Mouse (Mus musculus): ENCODE results near the gene Olfr364-ps1. TPM values are rescaled to one million over a fixed set of nuclear protein-coding genes. Genes with fewer than 3 reads are reported as not detected.

Gene Olfr364-ps1
- not detected in 2 replicates for polyA plus RNA-seq (2012; rRNA removed)
- polyA plus RNA-seq (2014; fragmentation: Nextera tagmentation; extraction: Ambion mirVana): not detected in 2 replicates

DNA sequence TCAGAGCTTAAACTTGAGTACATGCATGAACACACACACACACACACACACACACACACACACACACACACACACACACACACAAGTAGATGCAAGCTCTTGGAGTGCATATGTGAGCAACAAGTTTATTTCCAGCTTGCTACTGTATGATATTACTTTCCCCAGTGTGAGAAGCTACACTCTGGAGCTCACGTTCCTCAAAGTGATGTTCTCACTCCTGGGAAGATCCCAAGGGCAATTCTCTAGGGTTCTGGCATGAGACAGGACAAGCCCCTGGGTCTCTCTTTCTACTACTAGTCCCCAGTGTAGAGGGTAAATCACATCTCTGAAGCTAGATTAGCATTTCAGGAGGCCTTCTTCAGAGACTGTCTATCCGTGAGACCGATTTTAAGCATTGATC is at the start of gene Olfr364-ps1:
Gene Olfr364-ps1 (plus strand): TSS at position 301 of the 400 bp plus-strand sequence.
- H3K4me2 ChIP-seq (replicated peaks; ENCODE audit: low read depth, low read length, severe bottlenecking): no peak within 1 kb of the TSS
- H3K27ac ChIP-seq (replicated peaks; ENCODE audit: low read depth, low read length): no peak within 1 kb of the TSS
- no peaks in the 10 kb centered on the region for H3K4me1 ChIP-seq (ENCODE audit: control insufficient read depth, insufficient read depth, low read length)
- no peaks in the 10 kb centered on the region for H3K9me3 ChIP-seq (ENCODE audit: control insufficient read depth, low read length)
- no peak for TF ChIP-seq POLR2A (IDR thresholded peaks at IDR 0.05; ENCODE audit: borderline replicate concordance, extremely low read depth, insufficient read depth, insufficient read length)
- DNase-seq (ENCODE audit: low spot score) (no peak), ATAC-seq (ENCODE audit: low FRiP score, low read depth) (no peak)
- 88% methylated on average over 3 of the region's 3 CpGs for WGBS
- no peak within 1 kb of the TSS for H3K4me3 ChIP-seq (replicated peaks; ENCODE audit: low read length)
- no peaks in the 10 kb centered on the region for H3K27me3 ChIP-seq (ENCODE audit: control insufficient read depth, insufficient read depth, low read length)
- H3K36me3 ChIP-seq (ENCODE audit: control insufficient read depth, insufficient read depth, low read length): no peaks in the 10 kb centered on the region
- H3K9ac ChIP-seq (ENCODE audit: low read depth, low read length, severe bottlenecking): no peak within 1 kb of the TSS

DNA sequence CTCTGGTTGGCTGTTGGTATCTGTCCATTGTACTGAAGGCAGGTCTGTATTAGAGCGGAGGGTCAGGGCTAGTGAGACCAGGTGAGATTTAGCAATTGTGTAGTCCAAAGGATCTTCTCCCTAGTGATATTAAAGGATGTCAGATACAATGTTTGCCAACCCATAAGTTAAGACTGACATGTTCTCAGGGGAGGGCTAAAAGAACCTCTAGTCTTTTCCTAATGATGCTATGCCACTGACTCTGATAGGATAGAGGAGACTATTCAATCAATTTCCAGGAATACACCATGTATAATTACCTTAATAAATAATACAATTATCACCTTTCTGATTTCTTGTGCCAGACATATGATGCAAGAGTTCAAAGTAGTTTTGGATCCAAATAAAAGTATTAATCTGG is 21.3 kb upstream of the Olfr364-ps1 start, which contains the start of gene Olfr362:
Gene Olfr362 (minus strand): TSS at position 101 of the 400 bp plus-strand sequence.
- H3K36me3 ChIP-seq (ENCODE audit: control insufficient read depth, insufficient read depth, low read length): no peaks in the 10 kb centered on the region
- no peaks in the 10 kb centered on the region for H3K27me3 ChIP-seq (ENCODE audit: control insufficient read depth, insufficient read depth, low read length)
- no peak within 1 kb of the TSS for H3K27ac ChIP-seq (replicated peaks; ENCODE audit: low read depth, low read length)
- no peak for TF ChIP-seq POLR2A (IDR thresholded peaks at IDR 0.05; ENCODE audit: borderline replicate concordance, extremely low read depth, insufficient read depth, insufficient read length)
- H3K4me3 ChIP-seq (replicated peaks; ENCODE audit: low read length): no peak within 1 kb of the TSS
- DNase-seq (ENCODE audit: low spot score): no peak
- no peaks in the 10 kb centered on the region for H3K4me1 ChIP-seq (ENCODE audit: control insufficient read depth, insufficient read depth, low read length)
- H3K9ac ChIP-seq (ENCODE audit: low read depth, low read length, severe bottlenecking): no peak within 1 kb of the TSS
- WGBS: 74% methylated on average over 1 of the region's 1 CpGs
- H3K4me2 ChIP-seq (replicated peaks; ENCODE audit: low read depth, low read length, severe bottlenecking): no peak within 1 kb of the TSS
- no peak for ATAC-seq (ENCODE audit: low FRiP score, low read depth)
- H3K9me3 ChIP-seq (ENCODE audit: control insufficient read depth, low read length): peaks cover 4% of the 10 kb centered on the region; the same call in 1 of the 2 replicates

DNA sequence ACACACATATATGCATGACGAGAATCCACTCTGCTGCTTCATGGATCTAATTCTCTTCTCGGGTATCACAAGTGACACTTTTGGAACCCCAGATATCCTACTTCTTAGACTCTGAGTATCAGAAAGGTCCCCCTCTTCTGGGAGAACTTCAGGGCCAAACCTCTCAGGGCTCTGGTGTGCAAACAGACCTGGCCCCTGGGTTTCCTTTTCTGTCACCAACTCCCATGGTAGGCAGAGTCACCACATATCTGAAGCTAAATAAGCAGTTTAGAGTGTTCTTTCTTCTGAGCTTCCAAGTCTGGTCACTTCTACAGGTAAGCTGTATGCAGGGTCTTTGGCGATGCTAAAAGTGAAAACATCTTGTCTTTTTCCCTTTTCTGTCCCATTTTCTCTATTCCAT is 48.8 kb downstream of the Olfr364-ps1 start, which contains the start of gene Olfr365:
Gene Olfr365 (plus strand): TSS at position 301 of the 400 bp plus-strand sequence.
- 85% methylated on average over 3 of the region's 3 CpGs for WGBS
- Histone ChIP-seq H3K4me1 (ENCODE audit: control insufficient read depth, insufficient read depth, low read length) (no peaks in the 10 kb centered on the region), H3K27me3 (ENCODE audit: control insufficient read depth, insufficient read depth, low read length) (no peaks in the 10 kb centered on the region), H3K9ac (ENCODE audit: low read depth, low read length, severe bottlenecking) (no peak within 1 kb of the TSS), H3K36me3 (ENCODE audit: control insufficient read depth, insufficient read depth, low read length) (no peaks in the 10 kb centered on the region), H3K4me2 (replicated peaks; ENCODE audit: low read depth, low read length, severe bottlenecking) (no peak within 1 kb of the TSS), H3K4me3 (replicated peaks; ENCODE audit: low read length) (no peak within 1 kb of the TSS), H3K9me3 (ENCODE audit: control insufficient read depth, low read length) (no peaks in the 10 kb centered on the region), H3K27ac (replicated peaks; ENCODE audit: low read depth, low read length) (no peak within 1 kb of the TSS)
- DNase-seq (ENCODE audit: low spot score): no peak
- no peak for ATAC-seq (ENCODE audit: low FRiP score, low read depth)
- no peak for TF ChIP-seq POLR2A (IDR thresholded peaks at IDR 0.05; ENCODE audit: borderline replicate concordance, extremely low read depth, insufficient read depth, insufficient read length)

Other genes with a start within 250 kb of the Olfr364-ps1 start
- not detected in 2 replicates for gene Olfr353, start 246.4 kb upstream of the Olfr364-ps1 start, polyA plus RNA-seq (2012; rRNA removed)
- not detected in 2 replicates for gene Olfr353, start 246.4 kb upstream of the Olfr364-ps1 start, polyA plus RNA-seq (2014; fragmentation: Nextera tagmentation; extraction: Ambion mirVana)
- not detected in 2 replicates for gene Olfr354, start 233.6 kb upstream of the Olfr364-ps1 start, polyA plus RNA-seq (2012; rRNA removed)
- not detected in 2 replicates for gene Olfr354, start 233.6 kb upstream of the Olfr364-ps1 start, polyA plus RNA-seq (2014; fragmentation: Nextera tagmentation; extraction: Ambion mirVana)
- gene Olfr355, start 210.4 kb upstream of the Olfr364-ps1 start, polyA plus RNA-seq (2012; rRNA removed): not detected in 2 replicates
- gene Olfr355, start 210.4 kb upstream of the Olfr364-ps1 start, polyA plus RNA-seq (2014; fragmentation: Nextera tagmentation; extraction: Ambion mirVana): not detected in 2 replicates
- gene Olfr356, start 202.2 kb upstream of the Olfr364-ps1 start, polyA plus RNA-seq (2012; rRNA removed): not detected in 2 replicates
- gene Olfr356, start 202.2 kb upstream of the Olfr364-ps1 start, polyA plus RNA-seq (2014; fragmentation: Nextera tagmentation; extraction: Ambion mirVana): not detected in 2 replicates
- gene Olfr357, start 145.5 kb upstream of the Olfr364-ps1 start, polyA plus RNA-seq (2012; rRNA removed): not detected in 2 replicates
- gene Olfr357, start 145.5 kb upstream of the Olfr364-ps1 start, polyA plus RNA-seq (2014; fragmentation: Nextera tagmentation; extraction: Ambion mirVana): not detected in 2 replicates
- gene Olfr358, start 130.0 kb upstream of the Olfr364-ps1 start, polyA plus RNA-seq (2012; rRNA removed): not detected in 2 replicates
- gene Olfr358, start 130.0 kb upstream of the Olfr364-ps1 start, polyA plus RNA-seq (2014; fragmentation: Nextera tagmentation; extraction: Ambion mirVana): not detected in 2 replicates
- not detected in 2 replicates for gene Olfr360, start 73.6 kb upstream of the Olfr364-ps1 start, polyA plus RNA-seq (2012; rRNA removed)
- gene Olfr360, start 73.6 kb upstream of the Olfr364-ps1 start, polyA plus RNA-seq (2014; fragmentation: Nextera tagmentation; extraction: Ambion mirVana): not detected in 2 replicates
- not detected in 2 replicates for gene Olfr361, start 50.0 kb upstream of the Olfr364-ps1 start, polyA plus RNA-seq (2012; rRNA removed)
- gene Olfr361, start 50.0 kb upstream of the Olfr364-ps1 start, polyA plus RNA-seq (2014; fragmentation: Nextera tagmentation; extraction: Ambion mirVana): not detected in 2 replicates
- not detected in 2 replicates for gene Olfr362, start 21.4 kb upstream of the Olfr364-ps1 start, polyA plus RNA-seq (2012; rRNA removed)
- gene Olfr362, start 21.4 kb upstream of the Olfr364-ps1 start, polyA plus RNA-seq (2014; fragmentation: Nextera tagmentation; extraction: Ambion mirVana): not detected in 2 replicates
- gene Olfr365, start 48.9 kb downstream of the Olfr364-ps1 start, polyA plus RNA-seq (2012; rRNA removed): not detected in 2 replicates
- gene Olfr365, start 48.9 kb downstream of the Olfr364-ps1 start, polyA plus RNA-seq (2014; fragmentation: Nextera tagmentation; extraction: Ambion mirVana): not detected in 2 replicates
- gene Olfr366, start 72.3 kb downstream of the Olfr364-ps1 start, polyA plus RNA-seq (2012; rRNA removed): not detected in 2 replicates
- not detected in 2 replicates for gene Olfr366, start 72.3 kb downstream of the Olfr364-ps1 start, polyA plus RNA-seq (2014; fragmentation: Nextera tagmentation; extraction: Ambion mirVana)
- not detected in 2 replicates for gene Olfr368, start 187.2 kb downstream of the Olfr364-ps1 start, polyA plus RNA-seq (2012; rRNA removed)
- gene Olfr368, start 187.2 kb downstream of the Olfr364-ps1 start, polyA plus RNA-seq (2014; fragmentation: Nextera tagmentation; extraction: Ambion mirVana): not detected in 2 replicates
- gene Pdcl, start 220.0 kb downstream of the Olfr364-ps1 start, polyA plus RNA-seq (2012; rRNA removed): 25.1 and 26.7 TPM in 2 replicates
- 38.6 and 41.0 TPM in 2 replicates for gene Pdcl, start 220.0 kb downstream of the Olfr364-ps1 start, polyA plus RNA-seq (2014; fragmentation: Nextera tagmentation; extraction: Ambion mirVana)